Mouse (Mus musculus) frontal cortex, postnatal 14 days (tissue): ENCODE data around the gene Rasa2.

Experiments used
- DNase-seq, 2 experiments: peaks; one replicate each; pipeline ENCODE4 v3.0.0; 2022; ENCODE audit warnings: low spot score in 2 of 2

Rasa2 gene

DNA sequence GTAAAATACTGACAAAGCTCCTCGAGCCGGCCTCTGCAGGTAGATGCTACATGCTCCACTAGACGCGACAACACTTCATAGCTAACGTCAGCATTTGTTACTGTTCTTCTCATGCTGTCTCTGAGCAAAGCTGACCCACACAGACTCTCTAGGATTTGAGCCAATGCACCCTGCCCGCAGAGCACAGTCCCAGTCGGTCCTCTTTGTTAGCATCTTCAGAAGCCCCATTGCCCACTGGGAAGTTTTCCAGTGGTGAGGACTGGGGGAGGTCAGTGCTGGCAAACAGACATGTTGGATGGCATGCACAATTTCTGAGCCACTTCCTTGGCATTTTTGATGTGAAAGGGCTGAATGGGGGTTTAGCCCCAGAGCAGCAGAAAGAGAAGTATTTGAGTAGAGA is 8.0 kb upstream of the Rasa2 start:
- no peak for DNase-seq

DNA sequence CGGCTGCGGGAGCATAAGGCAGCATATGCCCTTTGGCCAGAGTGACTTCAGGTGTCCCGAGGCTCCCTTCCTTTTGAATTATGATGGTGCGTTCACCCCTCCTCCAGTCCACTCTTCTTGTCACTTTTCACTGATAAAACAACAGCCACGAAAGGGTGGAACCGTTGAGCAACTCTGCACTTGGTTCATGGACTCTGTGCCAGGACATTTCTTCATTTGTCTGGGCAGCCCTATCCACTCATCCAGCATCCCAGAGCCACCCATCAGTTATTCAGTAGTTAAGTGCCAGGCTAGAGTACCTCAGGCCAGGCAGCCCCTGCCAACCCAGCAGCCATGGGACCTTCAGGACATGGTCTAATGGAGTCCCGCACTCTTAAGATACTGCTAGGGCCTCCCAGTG is 7.1 kb upstream of the Rasa2 start:
- no peak for DNase-seq

DNA sequence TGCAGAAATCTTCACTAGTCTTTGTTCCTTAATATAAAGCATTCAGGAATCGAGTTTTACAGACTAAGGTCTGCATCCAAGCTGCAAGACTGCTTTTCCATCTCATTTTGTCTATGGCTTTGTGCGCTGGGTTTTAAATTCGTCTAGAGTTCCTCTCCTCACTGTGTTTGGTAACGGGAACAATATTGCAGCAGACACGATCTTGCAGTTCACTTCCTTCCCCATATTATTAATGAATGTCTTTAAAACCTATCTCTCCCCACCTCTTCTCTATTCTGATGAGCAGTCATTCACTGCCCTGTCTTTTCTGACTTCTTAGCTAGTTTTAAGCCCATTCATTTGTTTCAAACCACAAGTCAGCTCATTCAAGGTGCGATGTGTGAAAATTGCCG is 5.7 kb upstream of the Rasa2 start:
- no peak for DNase-seq

DNA sequence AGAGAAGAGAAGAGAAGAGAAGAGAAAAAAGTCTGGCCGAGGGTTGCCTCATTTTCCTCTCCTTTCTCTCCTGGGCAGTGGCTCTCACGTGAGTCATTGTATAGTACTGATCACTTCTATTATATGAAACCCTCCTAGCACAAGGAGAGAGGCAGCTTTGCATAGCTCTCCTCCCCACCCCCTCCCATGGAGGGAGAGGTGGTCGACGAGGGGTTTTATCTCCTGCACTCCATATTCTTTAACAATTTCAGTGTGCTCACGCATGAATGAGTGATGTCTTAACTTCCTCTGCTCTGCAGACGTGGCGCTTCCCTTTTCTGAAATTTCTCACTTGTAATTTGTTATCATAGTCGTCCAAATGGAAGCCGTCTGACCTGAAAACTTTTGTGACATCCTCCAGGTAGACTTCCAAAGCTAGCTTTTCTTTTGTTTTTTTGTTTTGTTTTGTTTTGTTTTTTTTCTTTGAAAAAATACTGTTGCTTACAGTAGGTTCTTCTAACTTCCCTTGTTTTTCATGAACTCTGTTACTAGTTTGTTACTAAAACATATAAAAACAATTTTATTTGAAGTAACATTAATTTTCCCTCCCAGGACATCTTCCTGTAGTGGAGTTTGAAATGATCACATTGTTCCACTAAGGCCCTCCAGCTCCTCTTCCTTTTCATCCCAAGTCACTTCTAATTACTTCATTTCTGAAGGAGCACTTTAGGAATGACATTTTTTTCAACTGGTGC is 5.2 kb upstream of the Rasa2 start:
- DNase-seq = no peak

DNA sequence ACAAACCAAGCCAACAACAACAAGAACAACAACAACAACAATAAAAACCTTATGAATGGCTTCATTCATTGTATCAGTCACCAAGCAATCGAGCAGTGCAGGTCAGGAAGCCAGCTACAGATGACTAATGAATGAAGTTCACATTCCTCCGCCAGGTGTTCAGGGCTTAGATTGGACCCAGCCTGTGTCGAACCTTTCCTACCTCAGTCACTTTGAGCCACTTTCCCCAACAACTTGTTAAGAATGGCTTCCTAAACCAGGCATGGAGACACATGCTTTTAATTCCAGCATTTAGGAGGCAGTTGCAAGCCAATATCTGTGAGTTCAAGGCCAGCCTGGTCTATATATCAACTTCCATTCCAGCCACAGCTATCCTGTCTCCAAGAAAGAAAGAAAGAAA is 4.5 kb upstream of the Rasa2 start:
- DNase-seq = no peak

DNA sequence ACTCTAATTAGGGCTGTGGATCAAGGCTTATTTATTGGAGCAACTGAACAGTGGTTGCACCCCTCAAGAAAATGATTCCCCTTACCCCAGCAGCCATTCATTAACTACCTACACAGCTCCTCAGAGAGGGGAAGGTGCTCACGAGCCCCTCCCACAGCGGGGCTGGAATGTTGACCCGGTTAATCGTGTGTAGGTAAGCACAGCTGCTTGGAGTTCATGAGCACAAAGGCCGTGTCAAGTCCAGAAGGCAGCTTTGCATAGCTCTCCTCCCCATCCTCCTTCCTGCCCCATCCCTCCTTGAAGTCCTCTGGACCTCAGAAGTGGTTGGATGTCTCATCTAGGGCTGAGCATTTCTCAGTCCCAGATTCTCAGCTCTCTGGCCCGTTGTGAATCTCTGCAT is 3.8 kb upstream of the Rasa2 start:
- DNase-seq = no peak

DNA sequence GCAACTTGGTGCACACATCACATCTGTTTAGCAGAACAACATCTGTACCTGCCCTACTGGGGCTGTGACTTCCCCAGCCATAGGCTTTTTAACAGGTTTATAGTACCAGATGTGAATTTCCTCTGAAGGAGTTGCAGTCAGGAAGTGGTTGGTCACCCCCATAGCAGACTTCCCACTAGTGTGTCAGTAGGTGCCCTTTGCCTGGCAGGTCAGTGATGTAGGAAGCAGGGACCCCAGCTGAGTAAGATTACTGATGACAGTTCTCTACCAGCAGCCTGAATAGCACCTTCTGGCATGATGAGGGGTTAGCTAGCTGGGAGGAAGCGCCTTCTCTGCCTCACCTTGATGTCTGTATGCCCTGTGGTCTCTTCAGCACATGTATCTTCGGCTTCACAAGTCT is 2.4 kb upstream of the Rasa2 start:
- no peak for DNase-seq

DNA sequence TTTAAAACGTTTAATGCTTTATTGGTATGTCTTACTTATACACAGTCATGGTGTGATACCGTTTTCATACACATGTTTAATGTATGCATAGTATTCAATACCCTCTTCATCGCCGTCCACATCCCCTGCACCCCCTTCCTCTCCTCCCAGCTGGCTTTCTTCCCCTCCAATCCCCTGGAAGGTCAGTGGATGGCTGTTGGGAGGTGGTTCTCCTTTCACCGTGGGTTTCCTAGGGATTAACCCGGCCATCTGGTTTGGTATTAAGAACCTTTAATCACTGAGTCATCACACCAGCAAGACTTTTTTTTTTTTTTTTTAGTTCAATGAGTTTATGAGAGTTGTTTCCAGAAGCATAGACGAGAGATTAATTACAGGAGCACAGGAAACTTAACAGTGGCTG is 1.3 kb upstream of the Rasa2 start:
- DNase-seq = no peak

DNA sequence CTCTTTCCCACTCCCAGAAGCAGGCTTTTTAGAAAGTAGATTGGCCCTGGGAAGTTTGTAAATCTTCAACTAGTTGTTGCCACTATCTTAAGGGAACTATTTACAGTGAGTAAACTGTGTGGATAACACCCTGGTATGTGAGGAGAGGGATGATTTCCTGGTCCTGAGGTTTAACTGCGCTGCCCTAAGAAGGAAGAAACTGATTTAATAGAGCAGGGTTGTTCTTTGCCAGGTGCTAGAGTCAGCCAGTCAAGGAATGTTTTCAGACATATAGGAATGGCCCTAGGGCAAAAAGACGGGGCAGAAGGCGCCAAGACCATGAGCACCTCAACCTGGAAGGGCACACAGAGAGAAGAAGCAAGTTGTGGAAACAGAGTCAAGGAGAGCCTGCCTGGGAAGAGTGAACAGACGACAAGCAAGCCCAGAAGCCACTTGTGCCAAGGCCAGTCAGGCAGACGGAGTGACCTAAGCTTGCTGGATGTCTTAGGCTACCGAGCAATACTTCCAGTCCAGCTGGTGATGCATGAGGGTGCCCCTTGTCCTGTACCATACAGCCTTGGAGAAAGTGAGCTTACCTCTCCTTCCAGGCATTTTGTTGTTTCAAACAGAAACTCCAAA is 765 bp upstream of the Rasa2 start:
- no peak for DNase-seq

DNA sequence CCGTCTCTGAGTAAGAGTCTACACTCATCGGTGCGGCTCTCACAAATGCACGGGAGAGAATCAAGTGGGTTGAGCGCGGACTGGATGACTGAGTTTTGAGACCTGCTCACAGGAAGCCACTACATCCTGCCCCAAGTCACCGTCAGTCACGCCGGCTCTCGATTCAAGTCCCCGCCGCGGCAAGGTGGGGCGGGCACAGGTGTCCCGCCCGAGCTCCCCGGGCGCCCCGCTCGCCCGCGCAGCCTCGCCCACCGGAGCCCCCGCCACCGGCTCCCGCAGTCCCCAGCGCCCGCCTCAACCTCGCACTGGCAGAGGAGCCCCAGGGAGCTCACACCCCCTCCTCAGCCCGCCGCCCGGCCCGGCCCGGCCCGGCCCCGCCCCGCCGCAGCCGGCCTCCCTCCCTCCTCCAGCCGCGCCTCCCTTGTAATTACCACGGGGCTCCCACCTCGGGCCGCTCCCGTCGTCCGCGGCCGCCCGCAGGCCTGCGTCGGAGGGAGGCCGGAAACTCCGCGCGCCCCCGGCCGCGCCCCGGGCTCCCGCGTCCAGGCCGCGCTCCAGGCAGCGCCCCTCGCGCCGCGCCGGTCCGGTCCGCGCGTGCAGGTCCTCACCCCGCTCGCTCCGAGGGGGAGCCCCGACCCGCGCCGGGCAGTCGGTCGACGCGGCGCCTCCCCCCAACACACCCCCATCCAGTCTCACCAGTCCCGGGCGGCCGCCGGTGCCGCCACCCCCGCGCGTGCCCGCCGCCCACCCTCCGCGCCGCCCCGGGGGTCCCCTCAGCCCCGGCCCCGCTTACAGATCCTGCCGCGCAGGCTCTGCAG is 637 bp downstream of the Rasa2 start:
- DNase-seq = peak in 1 of 2 experiments; percentile 17

DNA sequence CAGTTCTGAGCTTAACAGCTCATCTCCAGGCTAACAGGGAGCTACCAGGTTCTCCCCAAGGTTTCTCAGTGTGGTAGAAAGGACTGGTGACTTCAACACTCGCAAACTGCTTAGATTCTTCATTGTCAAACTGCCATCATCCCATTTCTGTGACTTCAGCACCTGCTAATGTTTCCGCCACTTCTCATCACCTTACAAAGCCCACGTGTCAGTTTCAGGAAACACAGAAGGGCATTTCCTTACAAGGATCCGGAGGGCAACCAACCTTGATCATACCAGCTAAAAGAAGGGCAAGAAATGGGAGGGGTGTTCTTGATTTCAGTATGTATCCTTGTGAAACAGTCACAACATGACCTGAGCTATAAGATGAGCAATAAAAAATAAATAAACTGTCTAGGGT is 2.3 kb downstream of the Rasa2 start:
- no peak for DNase-seq

DNA sequence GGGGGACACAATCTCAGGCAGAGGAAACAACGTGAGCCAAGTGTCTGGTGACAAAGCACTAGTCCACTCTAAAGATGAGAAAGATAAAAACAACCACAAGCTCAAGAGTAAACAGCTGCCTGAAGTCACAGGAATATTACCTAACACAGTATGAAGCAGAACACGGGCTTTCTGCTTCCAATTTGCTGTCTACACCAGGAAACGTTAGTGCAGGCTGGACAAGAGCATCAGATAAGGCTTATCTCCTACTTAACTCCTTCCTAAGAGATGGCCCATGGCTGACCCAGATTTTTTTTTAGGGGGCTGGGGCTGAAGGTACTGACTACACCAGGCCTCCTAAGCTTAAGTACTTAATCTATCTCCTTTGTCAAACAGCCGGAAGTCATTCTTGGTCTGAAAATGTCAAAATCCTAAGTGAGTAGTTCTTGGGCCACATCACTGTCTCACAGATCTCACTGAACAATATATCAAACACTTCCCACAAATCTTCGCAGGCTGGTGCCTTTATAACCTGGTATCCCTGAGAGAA is 3.8 kb downstream of the Rasa2 start:
- no peak for DNase-seq

DNA sequence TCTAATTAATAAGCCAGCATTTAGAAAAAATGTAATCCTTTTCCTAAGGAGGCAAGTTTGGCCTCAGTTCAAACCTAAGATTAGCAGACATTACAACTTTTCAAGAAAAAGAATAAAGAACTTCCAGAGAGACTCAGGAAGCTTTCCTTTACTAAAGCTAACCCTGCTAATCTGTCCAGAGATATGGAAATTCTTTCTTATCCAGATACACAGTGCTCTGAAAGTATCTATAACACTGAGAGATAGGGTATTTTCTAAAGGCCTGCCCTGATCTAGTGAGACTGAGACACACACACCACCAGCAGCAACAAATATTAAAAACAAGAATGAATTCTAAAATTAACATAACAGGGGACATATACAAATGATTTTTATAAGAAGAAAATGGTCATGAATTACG is 4.4 kb downstream of the Rasa2 start:
- DNase-seq = no peak

DNA sequence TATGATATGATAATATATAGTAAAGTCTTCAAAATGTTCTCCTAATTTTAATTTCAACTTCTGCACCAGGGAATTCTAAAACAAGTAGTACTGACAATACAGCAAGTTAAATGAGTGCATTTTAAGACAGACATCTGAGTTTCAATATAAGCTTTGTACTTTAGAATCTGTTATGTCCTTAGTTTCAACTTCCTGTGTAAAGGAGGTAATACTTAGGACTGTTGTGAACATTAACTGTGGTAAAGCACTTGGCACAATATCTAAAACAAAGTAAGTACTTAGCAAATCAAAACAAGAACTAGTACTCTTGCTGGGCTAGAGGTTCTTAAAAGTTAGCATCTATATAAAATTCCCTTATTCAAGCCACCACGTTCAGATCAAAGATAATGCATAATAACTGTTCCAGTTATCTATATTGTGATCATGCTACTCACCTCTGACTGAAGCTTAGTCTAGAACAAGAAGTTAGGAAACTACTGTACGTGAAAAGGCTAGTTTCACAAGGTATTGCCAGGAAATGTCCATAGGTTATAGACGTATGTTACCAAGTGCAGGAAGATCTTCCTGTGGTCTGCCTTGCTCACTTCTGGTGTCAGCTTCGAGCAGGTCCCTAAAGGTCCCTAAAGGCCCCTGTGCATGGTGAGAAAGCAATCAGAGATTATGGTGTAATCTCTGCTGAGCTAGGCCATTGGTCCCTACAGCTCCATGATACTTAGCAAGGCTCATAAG is 12.8 kb downstream of the Rasa2 start:
- DNase-seq = no peak

DNA sequence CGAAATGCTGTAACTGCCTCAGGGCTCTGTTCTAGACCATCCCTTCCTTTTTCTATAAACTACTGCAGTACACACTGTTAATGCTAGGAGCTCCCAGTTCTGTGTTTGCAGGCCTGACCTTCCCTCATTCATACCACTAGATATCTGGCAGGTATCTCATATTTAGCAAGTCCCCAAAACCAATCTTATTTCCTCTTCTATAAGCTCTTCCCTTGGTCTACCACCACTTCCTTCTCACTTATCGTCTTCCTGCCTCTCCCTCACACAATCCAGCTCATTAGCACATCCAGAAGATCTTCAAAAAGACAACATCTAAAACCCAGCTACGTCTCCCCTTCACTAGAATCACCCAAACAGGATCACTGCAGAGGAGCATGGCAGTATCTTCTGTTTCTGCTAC is 19.1 kb downstream of the Rasa2 start:
- DNase-seq = no peak

DNA sequence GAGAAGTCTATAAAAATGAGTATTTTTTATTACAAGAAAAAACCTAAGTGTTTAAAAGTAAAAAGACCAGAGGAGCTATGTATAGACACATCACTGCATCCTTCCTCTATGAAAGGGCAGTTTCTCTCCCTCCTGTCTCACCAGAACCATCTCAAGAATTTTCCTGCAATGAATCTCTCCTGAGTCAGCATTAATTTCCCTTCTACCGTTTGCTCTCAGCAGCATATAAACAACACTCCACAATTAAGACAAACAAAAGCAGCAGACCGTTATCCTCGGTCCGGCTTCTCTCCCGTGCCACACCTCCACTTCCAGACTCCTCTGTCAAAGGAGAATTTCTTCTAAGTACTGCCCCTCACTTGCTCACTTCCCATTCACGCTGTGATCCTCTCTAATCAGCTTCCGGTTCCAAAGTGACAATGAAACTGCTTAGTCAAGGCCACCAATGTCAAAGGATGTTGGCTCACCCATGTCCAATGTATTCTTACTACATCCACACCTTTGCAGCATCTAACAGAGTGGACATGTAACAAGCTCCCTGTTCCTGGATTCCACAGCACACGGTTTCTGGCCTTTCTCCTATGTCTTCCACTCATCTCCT is 19.6 kb downstream of the Rasa2 start:
- DNase-seq = no peak

DNA sequence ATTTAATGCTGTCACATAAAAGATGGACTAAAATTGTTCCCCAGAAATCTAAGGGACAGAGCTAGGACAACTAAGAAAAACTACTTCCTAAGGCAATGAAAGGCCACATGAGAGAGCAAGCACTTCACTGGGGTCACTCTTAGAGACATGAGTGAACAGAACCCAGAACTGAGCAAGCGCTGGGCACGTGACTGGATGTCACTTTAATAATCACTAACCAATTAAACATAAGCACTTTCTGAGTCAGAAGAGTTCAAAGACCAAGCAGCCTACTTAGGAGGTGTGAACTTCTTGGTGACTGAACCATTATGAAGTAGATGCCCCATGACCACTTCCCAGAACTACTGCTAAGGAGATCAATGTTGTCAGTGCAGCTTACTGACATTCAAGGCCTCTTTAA is 20.6 kb downstream of the Rasa2 start:
- DNase-seq = no peak

DNA sequence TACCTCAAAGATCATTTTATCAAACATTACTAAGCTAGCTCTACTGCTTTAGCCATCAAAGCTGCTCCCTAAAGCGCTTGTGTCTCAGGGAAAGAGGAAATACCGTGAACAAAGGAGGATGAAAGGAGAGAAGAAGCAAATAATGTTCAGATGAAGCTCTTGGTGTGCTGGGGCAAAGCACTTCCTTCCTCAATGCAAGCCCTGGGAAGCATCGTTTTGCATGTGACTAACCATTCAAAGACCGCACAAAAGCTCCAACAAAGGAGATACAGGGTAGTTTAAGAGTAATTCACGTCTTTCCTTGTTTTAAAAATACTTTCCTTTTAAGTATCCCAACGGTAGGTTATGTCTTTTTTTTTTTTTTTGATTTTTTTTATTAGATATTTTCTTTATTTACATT is 28.0 kb downstream of the Rasa2 start:
- DNase-seq = no peak

DNA sequence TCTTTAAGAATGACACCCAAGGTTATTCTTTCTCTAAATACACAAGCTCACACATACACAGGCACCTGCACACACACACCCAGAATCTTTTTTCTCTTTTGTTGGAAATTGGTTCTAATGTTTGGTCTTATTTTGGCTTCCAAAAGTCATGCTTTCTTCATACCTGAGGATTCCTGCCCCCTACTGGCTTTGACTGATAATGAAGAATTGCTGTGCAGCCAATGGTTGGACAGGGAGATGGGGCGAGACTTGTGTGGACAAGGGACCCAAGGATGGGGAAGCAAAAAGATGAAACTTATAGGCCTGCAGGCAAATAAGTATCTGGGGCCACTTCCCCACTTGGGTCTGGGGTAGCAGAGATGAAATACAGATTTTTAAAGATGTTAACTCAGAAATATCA is 33.5 kb downstream of the Rasa2 start:
- no peak for DNase-seq

DNA sequence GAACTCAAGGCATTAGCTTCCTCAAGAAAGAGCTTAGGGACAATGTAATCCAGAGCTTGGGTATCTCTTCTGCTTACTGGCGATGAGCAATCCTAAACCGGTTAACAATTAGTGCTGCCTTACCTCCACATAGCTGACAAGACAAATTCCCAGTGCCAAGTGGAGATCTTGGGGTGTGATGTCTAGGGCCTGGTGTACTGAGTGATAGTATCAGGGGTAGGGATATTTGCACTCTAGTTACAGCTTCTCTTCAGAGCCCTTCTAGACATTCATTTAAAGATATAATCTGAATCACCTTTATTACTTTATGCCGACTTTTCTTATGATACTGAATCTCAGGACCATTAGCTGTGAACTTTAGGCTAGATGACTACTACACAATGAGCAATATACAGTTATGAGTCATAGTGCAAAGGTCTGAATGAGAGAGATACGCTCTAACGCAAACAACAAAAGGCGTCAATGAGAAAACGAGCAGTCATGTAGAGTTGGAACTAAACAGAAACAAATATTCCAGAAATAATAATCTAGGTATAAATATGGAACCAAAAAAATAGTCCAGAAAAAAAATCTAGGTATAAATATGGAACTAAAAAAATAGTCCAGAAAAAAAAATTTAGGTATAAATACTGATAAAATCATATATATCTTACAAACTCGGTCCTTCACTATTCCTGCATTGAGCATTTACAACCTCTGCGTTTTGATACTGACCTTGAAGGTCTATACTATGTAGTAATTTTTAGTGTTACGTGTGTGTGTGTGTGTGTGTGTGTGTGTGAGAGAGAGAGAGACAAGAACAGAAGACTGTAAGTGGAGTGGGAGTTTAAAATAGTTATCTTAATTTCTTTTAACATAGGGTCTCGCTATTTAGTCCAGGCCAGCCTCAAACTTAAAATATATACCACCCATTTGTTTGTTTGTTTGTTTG is 38.5 kb downstream of the Rasa2 start:
- DNase-seq = no peak

DNA sequence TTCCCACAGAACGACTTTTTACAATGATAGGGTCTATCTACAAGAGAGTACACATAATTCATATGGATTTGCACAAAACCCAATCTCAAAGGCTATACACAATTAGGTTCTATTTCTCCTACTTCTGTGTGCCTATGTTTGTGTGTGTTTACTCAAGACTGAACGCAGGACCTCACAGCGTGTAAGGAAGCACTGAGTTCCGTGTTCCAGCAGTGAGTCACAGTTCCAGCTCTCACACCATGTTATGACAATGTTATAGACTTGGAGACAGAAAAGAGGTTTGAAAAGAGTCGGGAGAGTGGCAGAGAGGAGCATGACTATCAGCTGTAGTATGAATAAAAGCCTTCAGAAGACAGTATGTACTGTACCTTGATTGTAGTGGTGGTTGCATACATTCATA is 42.1 kb downstream of the Rasa2 start:
- no peak for DNase-seq
